Mouse (Mus musculus) right cerebral cortex, postnatal 14 days (tissue): ENCODE data around the gene Creb3.
A peak's percentile ranks its signal among the peaks of the same experiment; 100 is the strongest.
"Not testable (repeated sequence)": the region's sequence is repeated elsewhere in the genome, so short reads cannot be mapped to it uniquely, and the experiment has no call there.

Source experiments
- DNase-seq: peaks from one replicate; pipeline ENCODE4 v3.0.0; 2022

Creb3 gene

DNA sequence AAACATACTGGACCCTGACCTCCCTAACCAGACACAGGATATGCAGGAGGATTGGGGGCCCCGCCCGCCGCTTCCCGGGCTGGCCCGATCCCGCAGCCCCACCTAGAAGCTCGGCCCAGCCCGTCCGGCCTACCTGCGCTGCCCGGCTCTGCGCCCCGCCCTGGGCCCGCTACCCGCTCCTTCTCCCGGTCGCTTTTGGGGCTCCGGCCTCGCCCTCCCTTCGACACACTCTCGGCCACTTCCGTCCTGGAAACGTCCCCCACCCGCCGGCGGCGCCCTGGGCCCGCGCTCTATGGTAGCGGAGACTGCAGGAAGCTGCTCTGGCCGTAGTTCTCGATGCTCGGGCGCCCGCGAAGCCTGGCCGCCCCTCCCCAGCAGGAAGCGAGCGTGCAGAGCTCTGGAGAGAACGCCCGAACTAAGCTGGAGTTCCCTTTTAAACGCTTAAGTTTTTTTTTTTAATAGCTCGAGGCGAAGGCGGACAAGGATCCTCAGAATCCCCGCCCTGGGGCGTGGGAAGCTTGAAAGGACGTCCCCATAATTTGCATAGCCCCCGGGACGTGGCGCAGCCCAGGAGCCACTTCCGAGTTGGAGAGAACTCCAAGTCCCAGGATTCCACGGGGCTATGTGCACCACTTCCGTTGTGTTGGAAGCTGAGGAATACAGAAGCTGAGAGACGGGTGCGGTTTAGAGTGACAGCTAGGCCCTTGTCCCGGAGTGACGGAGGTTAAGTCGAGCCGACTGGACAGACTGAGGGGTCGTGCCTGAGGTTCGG is at the start of gene Creb3, which contains the start of gene Tln1:
TSS of gene Creb3 (plus strand) at position 336 of the 772 bp plus-strand sequence.
TSS of gene Tln1 (minus strand) at position 695 of the 772 bp plus-strand sequence.
- DNase-seq: peak; percentile 91

DNA sequence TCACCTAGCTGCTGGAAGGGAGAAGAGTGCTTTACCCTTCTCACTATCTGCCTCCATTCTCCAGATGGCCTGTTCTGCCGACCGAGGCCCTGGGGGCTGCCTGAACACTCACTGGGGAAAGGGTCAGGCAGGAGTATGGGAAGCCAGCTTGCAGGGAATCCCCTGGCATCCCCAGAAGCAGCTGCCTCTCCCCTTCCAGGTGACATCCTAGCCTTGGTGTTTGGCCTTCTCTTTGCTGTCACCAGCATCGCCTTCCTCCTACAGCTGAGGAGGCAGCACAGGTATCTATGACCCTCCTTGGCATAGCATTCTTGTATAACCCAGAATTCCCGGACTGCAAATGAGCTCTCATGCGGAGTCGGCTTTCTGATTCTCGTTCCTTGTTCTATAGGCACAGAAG is 49.5 kb upstream of the Creb3 start:
- no peak for DNase-seq

- DNase-seq: no peak
Observed at GRCm38 (mm10) chr4:43513300-43513699, 48.8 kb upstream of the Creb3 start.

- DNase-seq: no peak
Observed at GRCm38 (mm10) chr4:43513791-43514190, 48.3 kb upstream of the Creb3 start.

GRCm38 (mm10) chr4:43515764-43516708 is 46.1 kb upstream of the Creb3 start:
- DNase-seq: no peak

- no peak for DNase-seq
Observed at GRCm38 (mm10) chr4:43519551-43519950, 42.6 kb upstream of the Creb3 start.

GRCm38 (mm10) chr4:43519956-43520355 is 42.2 kb upstream of the Creb3 start:
- peak; percentile 81 for DNase-seq

- DNase-seq: no peak
Observed at GRCm38 (mm10) chr4:43527880-43528279, 34.3 kb upstream of the Creb3 start.

DNA sequence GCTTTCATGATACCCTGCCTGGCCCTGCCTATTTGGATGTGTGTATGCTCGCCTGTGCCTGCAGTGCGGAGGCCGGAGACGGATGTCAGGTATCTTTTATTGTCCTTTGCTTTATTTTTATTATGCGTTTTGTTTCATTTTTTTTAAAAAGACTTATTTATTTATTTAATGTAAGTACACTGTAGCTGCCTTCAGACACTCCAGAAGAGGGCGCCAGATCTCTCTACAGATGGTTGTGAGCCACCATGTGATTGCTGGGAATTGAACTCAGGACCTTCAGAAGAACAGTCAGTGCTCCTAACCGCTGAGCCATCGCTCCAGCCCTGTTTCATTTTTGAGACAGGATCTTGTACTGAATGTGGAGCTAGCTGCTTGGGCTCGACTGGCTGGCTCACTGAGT is 33.6 kb upstream of the Creb3 start:
- no peak for DNase-seq

GRCm38 (mm10) chr4:43530081-43530501 is 32.0 kb upstream of the Creb3 start:
- no peak for DNase-seq

DNA sequence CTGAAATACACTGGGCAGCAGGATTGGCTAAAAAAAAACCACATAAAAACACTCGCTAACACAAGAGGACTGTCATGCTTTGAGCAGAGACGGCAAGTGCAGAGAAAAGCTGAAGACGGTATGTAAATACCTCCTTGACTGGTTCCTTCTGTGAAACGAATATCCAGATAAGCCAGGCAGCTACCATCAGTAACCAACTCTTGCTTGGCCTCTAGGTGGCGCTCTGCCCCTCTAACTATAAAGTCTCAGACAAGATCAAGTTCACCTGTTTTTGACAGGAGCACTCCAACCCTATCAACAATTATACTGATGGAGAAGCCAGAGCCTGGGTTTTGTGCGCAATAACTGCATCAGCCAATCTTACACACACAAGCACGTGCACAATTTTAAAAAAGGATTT is 31.6 kb upstream of the Creb3 start:
- DNase-seq: peak; percentile 85

GRCm38 (mm10) chr4:43533270-43533669 is 28.9 kb upstream of the Creb3 start:
- no peak for DNase-seq

- no peak for DNase-seq
Observed at GRCm38 (mm10) chr4:43535628-43536027, 26.5 kb upstream of the Creb3 start.

DNA sequence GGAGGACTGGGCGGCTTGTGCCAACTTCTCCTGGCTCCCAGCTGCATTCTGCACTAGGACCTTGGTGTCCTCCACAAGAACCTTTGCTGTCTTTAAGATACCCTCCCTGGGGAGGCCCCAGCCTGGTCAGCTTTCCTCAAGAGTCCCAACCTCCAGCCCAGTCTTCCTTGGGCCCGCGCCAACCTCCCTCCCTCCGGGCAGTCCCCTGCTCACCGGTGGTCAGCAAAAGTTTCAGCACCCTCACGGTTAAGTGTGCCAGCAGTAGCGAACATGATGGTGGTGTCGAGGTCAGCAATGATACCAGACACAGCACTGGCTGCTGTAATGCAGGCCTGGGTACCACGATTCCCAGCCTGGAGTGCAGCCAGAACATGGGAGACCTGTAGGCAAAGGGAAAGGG is 26.1 kb upstream of the Creb3 start:
- DNase-seq: no peak

GRCm38 (mm10) chr4:43542044-43542443 is 20.1 kb upstream of the Creb3 start:
- DNase-seq: no peak

- no peak for DNase-seq
Observed at GRCm38 (mm10) chr4:43546375-43547047, 15.6 kb upstream of the Creb3 start.

GRCm38 (mm10) chr4:43547160-43547559 is 15.0 kb upstream of the Creb3 start:
- DNase-seq: no peak

DNA sequence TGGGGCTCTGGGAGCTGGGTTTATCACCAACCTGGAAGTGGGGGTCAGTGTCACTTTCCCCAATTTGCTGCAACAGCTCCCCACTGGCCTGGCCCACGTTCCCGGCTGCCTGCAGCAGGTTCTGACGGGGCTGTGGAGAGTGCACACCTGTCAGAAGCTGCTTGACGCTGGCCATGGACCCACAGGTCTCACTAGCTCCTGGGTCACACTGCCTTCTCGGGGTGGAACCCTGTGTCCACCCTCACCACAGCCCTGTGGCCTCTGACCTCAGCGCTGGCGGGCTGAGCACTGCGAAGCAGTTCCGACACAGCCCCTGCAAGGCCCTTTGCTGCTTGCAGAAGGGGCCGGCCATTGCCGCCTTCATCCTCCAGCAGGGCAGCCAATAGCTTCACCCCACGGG is 13.1 kb upstream of the Creb3 start:
- DNase-seq: no peak

DNA sequence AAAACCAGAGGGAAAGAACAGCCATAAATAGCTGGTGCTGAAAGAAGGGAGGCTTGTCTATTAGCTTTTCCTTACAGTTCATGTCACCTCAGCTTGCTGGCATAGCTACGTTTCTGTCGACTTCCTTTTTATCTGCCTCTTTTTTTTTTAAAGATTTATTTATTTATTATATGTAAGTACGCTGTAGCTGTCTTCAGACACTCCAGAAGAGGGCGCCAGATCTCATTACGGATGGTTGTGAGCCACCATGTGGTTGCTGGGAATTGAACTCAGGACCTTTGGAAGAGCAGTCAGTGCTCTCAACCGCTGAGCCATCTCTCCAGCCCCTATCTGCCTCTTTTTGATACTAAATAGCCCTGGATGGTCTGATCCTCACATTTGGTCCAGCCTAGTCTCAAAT is 10.3 kb upstream of the Creb3 start:
- not testable (repeated sequence) for DNase-seq

- DNase-seq: no peak
Observed at GRCm38 (mm10) chr4:43552437-43552836, 9.7 kb upstream of the Creb3 start.

- DNase-seq: no peak
Observed at GRCm38 (mm10) chr4:43553891-43554290, 8.2 kb upstream of the Creb3 start.

DNA sequence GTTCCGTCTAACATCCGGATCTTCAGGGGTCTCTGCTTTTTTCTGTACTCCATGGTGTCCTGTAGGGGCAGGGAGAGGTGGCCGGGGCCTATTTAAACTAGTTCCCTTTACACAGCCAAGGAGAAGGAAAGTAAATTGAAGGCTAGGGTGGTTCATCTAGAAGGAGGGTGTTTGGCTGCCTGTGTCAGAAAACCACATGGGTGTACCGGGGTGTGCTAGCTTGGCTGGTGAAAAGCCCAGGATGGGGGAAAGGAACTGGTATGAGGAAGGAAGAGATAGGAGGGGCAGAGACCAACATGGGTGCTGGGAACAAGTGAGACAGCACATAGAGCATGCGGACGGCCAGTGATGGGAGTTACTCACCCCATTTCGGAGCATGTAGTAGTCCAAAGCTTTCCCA is 6.2 kb upstream of the Creb3 start:
- DNase-seq: no peak

- DNase-seq: no peak
Observed at GRCm38 (mm10) chr4:43558028-43558630, 4.0 kb upstream of the Creb3 start.
